Mouse (Mus musculus): ENCODE data around the gene Crp.
A peak's percentile ranks its signal among the peaks of the same experiment; 100 is the strongest.

Gene Crp

GRCm38 (mm10) chr1:172697844-172698243, at the start of gene Crp:
Gene Crp (plus strand): TSS chr1:172698055.
- DNase-seq (ENCODE audit: low read depth, low spot score): no peak

GRCm38 (mm10) chr1:172649396-172649795, 48.5 kb upstream of the Crp start:
- DNase-seq (ENCODE audit: low read depth, low spot score): no peak

DNA sequence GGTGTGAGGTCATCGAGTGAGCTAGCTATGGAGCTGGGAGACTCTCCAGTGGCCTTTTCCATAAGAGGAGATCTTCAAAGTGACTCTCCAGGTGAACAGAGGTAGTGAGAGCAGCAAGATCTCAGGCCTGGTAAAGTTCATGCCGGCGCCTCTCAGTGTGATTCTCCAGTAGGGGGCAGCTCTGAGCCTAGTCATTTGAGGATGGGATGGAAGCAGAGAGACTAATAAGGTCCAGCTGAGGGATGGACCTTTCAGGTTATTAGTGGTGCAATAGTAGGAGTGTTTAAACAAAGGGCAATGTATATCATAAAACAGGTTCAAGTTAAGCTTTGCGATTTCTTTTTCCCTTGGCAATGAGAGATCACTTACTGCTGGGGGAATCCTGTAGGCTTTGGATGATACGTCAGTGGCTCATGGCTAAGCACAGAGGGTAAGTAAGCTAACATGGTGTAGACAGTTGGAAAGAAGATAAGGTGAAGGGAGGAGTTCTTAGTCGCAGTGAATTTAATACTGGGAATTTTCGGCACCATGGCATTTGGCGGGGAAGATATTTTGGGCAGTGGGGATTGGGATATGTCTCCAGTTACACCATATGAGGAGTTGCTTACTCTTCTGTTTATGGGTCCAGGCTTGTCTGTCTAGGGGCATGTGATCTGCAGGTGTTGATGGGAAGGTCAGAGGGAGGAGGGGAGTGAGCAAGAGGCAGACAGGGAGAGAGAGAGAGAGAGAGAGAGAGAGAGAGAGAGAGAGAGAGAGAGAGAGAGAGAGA, 47.2 kb upstream of the Crp start:
- no peak for DNase-seq (ENCODE audit: low read depth, low spot score)

DNA sequence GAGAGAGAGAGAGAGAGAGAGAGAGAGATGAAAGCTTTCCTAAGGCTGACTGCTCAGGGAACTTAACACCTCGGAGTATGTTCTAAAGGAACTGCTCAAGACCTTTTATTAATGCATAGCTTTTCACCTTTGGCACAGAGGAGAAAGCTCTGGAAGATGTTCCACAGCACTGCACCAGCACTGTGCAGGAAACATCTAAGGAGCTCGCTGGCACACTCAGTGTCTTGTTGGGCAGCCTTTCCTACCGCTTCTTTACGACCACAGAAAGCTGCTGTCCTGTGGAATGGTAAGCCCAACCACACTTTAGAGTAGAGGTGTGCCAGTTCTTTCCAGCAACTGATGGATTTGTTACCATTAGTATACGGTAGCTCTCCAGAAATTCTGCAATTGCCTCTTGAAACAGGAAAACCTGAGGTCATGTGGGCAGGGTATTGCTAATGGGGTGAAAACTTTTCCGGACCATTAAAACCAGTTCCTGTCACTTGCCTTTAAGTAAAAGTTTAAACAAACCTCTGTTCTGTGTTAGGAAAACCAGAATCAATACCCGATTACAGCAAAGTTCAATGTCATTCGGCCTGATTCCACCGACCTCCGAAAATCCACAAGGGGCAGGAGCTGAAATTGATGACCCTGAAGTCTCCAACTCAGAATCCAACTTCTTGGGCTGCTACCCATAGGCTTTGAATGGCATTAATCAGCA, 46.4 kb upstream of the Crp start:
- DNase-seq (ENCODE audit: low read depth, low spot score): no peak

- no peak for DNase-seq (ENCODE audit: low read depth, low spot score)
These were observed 45.7 kb upstream of the Crp start for GRCm38 (mm10) chr1:172652040-172652662.

GRCm38 (mm10) chr1:172653900-172654299, 44.0 kb upstream of the Crp start:
- no peak for DNase-seq (ENCODE audit: low read depth, low spot score)

- no peak for DNase-seq (ENCODE audit: low read depth, low spot score)
These were observed 40.6 kb upstream of the Crp start for GRCm38 (mm10) chr1:172657266-172657665.

GRCm38 (mm10) chr1:172659688-172660087, 38.2 kb upstream of the Crp start:
- DNase-seq (ENCODE audit: low read depth, low spot score): no peak

DNA sequence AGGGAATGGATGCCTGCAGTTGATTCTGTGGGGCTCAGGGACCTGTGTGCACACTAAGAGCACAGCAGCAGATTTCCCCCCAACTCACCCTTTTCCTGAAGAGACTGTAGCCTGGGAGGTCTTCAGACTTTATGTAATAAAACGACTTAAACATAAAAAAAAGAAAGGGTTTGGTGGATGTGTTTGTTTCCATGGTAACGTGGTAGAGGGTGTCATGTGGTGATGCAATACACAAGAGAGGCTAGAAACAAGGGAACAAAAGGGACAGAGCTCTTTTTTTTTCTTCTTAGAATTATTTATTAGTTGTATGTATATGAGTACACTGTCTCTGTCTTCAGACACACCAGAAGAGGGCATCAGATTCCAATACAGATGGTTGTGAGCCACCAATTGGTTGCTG, 32.4 kb upstream of the Crp start:
- DNase-seq (ENCODE audit: low read depth, low spot score): no peak

DNA sequence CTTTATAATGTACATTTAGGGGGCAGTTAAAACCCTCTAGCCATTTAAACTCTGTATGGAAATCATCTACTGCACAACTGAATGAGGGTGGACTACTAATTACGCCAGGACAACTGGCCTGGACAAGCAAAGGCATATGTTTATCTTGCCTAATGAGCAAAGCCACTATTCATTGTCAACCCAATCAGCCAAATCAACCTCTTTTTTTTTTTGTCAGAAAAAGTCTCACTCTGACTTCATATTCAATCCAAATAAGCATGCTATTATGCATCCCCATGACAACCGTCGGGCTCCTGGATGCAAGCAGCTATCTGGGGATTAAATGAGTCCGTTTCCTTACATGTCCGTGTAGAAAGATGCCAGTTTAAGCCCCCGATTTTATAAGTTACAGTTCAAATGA, 30.3 kb upstream of the Crp start:
- no peak for DNase-seq (ENCODE audit: low read depth, low spot score)

DNA sequence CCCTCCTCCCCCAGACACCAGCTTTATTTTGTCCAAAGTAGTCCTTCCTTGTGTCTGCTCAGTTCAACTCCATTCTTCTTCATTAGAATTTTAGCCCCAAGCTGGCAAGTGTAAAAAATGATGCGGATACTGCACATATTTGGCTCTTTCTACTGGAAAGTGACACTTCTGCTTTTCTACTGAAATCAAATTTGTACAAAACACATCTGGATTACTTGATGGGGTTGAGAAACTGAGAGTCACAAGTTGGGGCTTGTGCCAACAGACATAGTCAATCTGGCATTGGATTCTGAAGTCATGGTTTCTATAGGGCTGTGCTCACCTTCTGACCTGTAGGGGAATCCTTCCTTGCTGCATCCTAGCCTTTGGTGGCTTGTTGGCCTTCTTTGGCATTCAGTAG, 27.1 kb upstream of the Crp start:
- DNase-seq (ENCODE audit: low read depth, low spot score): no peak

DNA sequence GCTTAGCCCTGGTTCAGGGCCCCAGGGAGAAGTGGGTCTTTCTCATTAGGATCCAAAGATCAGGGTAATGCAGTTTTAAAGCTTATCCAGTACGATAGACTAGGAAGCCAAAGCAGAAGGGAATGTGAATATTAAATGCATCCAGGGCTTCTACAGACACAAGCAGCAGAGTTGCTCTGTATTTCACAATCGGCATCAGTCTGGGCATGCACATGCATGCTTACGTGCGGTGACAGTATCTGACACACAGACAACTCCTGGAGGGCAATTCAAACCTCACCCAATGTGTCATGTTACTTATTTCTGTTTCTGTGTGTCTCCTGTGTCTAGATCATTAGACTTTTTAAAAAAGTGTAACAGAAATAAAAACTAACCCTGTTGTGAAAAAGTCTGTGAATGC, 17.1 kb upstream of the Crp start:
- DNase-seq (ENCODE audit: low read depth, low spot score): no peak

DNA sequence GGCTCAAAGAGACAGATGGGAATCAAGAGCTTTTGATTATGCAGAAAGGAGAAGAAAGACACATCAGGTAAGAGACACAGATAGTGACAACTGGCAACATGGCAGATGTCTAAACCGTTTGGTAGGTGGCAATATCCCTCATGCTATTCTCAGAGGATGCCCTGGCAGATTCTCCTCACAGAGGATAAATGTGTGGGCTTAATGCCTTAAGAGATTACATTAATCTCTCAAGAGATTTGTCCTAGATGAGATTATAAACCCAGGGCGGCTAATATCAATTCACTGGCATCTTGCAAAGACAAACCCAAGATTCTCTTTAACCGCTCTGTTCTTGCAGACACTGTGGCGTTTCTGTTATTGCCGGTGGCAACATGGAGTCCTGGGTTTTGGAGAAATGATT, 14.3 kb upstream of the Crp start:
- DNase-seq (ENCODE audit: low read depth, low spot score): peak; percentile 63

- no peak for DNase-seq (ENCODE audit: low read depth, low spot score)
These were observed 13.9 kb upstream of the Crp start for GRCm38 (mm10) chr1:172683957-172684356.

DNA sequence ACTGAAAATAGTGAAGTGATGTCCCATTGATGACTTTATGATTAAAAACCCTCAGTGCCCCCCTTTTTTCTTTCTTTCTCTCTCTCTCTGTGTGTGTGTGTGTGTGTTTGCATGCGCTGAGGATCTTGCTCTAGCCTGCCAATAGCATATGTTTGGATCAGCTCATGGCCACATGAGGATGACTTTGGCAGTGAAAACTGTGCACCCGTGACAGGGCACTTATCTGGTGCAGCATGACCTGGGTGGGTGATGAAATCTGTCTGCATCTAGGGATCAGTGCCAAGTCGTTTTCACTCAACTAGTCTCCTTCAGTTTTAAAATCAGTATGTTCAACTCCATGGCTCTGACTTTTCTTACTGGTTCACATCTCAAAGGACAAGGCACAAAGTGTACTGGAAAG, 12.7 kb upstream of the Crp start:
- DNase-seq (ENCODE audit: low read depth, low spot score): no peak

GRCm38 (mm10) chr1:172697422-172697821, 433 bp upstream of the Crp start:
- no peak for DNase-seq (ENCODE audit: low read depth, low spot score)

GRCm38 (mm10) chr1:172700814-172701213, 3.0 kb downstream of the Crp start:
- DNase-seq (ENCODE audit: low read depth, low spot score): no peak

DNA sequence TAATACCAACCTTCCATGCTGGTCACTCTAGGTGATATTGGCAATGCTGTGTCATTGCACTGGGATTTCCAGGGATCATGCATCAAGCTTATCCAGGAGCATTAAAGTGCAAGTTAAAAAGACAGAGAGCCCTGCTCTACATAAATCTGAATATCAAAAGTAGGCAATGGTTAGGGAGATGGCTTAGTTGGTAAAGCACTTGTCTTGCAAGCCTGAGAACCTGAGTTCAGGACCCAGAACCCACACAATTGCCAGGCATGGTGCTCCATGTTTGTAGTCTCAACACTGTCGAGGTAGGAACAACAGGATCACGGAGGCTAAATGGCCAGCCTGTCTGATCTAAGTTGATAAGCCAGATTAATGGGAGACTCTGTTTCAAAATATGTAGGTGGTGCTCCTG, 3.5 kb downstream of the Crp start:
- DNase-seq (ENCODE audit: low read depth, low spot score): no peak

DNA sequence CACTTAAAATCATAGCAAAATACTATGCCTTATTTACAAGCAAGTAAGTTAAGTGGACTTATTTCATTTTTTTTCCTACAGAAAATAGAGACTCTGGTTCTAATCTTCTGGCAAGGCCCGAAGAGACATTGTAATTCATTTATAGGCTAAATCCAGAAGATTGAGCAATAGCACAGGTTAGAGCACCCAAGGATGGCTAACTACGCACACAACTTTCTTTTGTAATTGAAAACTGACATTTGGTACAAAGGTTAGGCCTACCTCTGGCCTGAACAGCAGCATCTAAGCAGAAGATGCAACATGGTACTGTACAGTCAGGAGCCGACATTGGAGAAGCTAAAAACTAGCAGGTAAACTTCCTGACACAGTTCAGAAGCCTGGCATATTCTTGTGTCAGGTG, 4.0 kb downstream of the Crp start:
- DNase-seq (ENCODE audit: low read depth, low spot score): no peak

- DNase-seq (ENCODE audit: low read depth, low spot score): no peak
These were observed 6.9 kb downstream of the Crp start for GRCm38 (mm10) chr1:172704769-172705168.

DNA sequence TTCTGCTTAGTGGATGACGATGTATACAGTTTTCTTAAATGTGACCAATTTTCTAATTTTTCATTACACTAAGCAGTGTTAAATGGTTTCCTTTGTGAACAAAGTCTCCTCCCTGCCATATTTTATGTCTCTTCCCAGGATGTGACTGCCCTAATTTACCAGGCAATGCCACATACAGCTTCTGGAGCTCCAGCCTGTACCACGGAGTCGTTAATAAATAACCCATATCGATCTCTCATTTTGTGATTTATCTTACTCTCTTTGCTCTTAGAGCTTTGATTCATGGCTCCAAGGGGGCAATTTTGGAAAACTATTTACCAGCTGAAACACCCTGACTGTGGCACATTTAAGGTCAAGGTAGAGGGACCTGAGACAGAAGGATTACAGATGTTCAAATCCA, 8.4 kb downstream of the Crp start:
- no peak for DNase-seq (ENCODE audit: low read depth, low spot score)

DNA sequence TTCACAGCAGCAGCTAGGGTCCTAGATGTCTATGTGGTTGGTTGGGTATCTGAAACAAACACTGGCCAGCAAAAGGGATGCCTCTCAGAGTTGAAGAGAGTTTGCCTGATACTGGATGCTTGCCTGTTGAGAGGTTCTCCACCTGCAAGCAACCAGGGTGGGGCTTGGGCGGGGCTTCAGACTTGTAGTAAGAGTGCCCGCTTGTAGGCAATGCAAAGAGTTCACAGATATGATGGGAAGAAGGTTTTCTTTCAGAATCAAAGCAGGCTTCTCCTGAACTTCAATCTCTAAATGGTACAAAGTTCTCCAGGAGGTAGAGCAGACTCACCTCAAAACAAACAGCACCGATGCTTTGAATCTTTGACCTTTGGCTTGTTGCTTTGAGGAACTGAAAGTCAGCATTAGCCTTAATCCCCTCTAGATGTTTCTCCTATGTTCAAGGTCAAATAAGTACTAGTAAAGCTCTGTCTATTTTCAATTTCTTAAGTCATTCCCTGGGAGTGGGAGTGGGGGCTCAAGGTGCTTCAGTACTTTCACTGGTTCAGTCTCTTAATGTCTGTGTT, 12.0 kb downstream of the Crp start:
- no peak for DNase-seq (ENCODE audit: low read depth, low spot score)

DNA sequence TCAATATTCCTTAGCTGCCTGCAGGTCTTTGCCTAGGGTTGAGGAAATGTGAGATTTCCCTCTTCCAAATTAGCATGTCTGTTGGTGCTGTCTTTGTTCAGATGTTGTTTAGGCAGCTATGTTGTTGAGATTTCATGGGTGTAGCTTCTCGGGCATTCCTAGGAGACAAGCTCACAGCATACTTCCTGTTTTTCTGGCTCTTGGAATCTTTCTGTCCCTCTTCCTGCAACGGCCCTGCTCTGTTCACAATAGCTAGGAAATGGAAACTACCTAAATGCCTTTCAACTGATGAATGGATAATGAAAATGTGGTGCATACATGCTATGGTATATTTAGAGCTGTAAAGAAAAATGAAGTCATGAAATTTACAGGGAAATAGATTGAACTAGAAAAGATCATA, 13.5 kb downstream of the Crp start:
- no peak for DNase-seq (ENCODE audit: low read depth, low spot score)

All from retina, adult 2 months (tissue).